Mouse (Mus musculus) testis, adult 2 months (tissue): ENCODE data around the gene Perp.

Experiments used
- CTCF ChIP-seq: fragments of 200-500 bp; IDR thresholded peaks from 2 replicates; pipeline ENCODE4 v1.5.1; 2012; ENCODE audit warnings: low read depth, mild to moderate bottlenecking, inconsistent platforms, low read length, moderate library complexity; ENCODE audit not compliant: control insufficient read depth, insufficient read depth, insufficient replicate concordance
- POLR2A ChIP-seq: fragments of 200-500 bp; IDR thresholded peaks from 2 replicates; pipeline ENCODE4 v1.6.1; 2012; ENCODE audit warnings: low read depth, mild to moderate bottlenecking, inconsistent platforms, low read length, moderate library complexity; ENCODE audit not compliant: control insufficient read depth

GRCm38 (mm10) chr10:18839530-18839929, 5.3 kb upstream of the Perp start:
- TF ChIP-seq POLR2A (no peak), CTCF (no peak)
